Mouse (Mus musculus) liver, embryonic 14.5 days (tissue): ENCODE measurements around the gene Prkcb. TPM values are rescaled to one million over a fixed set of nuclear protein-coding genes. Genes with fewer than 3 reads are reported as not detected.
"Not testable (repeated sequence)": the region's sequence is repeated elsewhere in the genome, so short reads cannot be mapped to it uniquely, and the experiment has no call there.

Experiments used
- ATAC-seq: fragments of 200-750 bp; cut with Nextera tagmentation; 2 replicates; pipeline ENCODE4 v1.8.0; 2017; ENCODE audit warnings: moderate number of reproducible peaks, mild to moderate bottlenecking, moderate library complexity; ENCODE audit not compliant: insufficient read depth
- DNase-seq, 3 experiments: peaks; one replicate each; pipeline ENCODE4 v3.0.0-alpha.2; 2012 to 2013; ENCODE audit warnings: low read depth in 3 of 3, low spot score in 3 of 3
- H3K27ac ChIP-seq: fragments of 300-500 bp; sonication (generic); 2 replicates; pipeline ENCODE4 v1.5.1; 2014; ENCODE audit warnings: moderate library complexity, mild to moderate bottlenecking, control low read depth, inconsistent platforms
- H3K27me3 ChIP-seq: fragments of 300-500 bp; sonication (generic); 2 replicates; pipeline ENCODE4 v1.6.1; 2014; ENCODE audit warnings: mild to moderate bottlenecking, low read length, moderate library complexity; ENCODE audit not compliant: control insufficient read depth, insufficient read depth
- H3K36me3 ChIP-seq: fragments of 300-500 bp; sonication (generic); replicated peaks from 2 replicates; pipeline ENCODE4 v1.6.1; 2014; ENCODE audit warnings: low read depth; ENCODE audit not compliant: control insufficient read depth, insufficient read depth
- H3K4me1 ChIP-seq, 2 experiments: fragments of 200-500 bp in 1 of 2; fragments of 300-500 bp in 1 of 2; sonication (generic) in 1 of 2; replicated peaks; 2 replicates each; pipeline ENCODE4 v1.6.1; 2012 to 2014; ENCODE audit warnings: antibody characterized with exemption in 1 of 2, inconsistent platforms in 1 of 2, low read length in 1 of 2; ENCODE audit not compliant: control insufficient read depth in 2 of 2, insufficient read depth in 2 of 2
- H3K4me2 ChIP-seq: fragments of 300-500 bp; sonication (generic); 2 replicates; pipeline ENCODE4 v1.6.1; 2014; ENCODE audit warnings: low read depth, mild to moderate bottlenecking, control low read depth, moderate library complexity
- H3K4me3 ChIP-seq, 2 experiments: fragments of 200-500 bp in 1 of 2; fragments of 300-500 bp in 1 of 2; sonication (generic) in 1 of 2; 2 replicates each; pipeline ENCODE4 v1.5.1; 2012 to 2014; ENCODE audit warnings: low read depth in 2 of 2, low read length in 2 of 2, mild to moderate bottlenecking in 2 of 2, control low read depth in 1 of 2, inconsistent platforms in 1 of 2, moderate library complexity in 1 of 2; ENCODE audit not compliant: insufficient read depth in 1 of 2
- H3K9ac ChIP-seq: fragments of 300-500 bp; sonication (generic); replicated peaks from 2 replicates; pipeline ENCODE4 v1.6.1; 2014; ENCODE audit warnings: mild to moderate bottlenecking, control low read depth, moderate library complexity
- H3K9me3 ChIP-seq: fragments of 300-500 bp; sonication (generic); 2 replicates; pipeline ENCODE4 v1.6.1; 2016; ENCODE audit warnings: low read length, mixed read lengths; ENCODE audit not compliant: control insufficient read depth
- CTCF ChIP-seq: IDR thresholded peaks from 2 replicates; pipeline ENCODE4 v1.5.1; 2016; ENCODE audit warnings: antibody characterized with exemption, low read depth, control low read depth
- EP300 ChIP-seq: IDR thresholded peaks from 2 replicates; pipeline ENCODE4 v1.6.1; 2016; ENCODE audit warnings: antibody characterized with exemption, low read depth
- WGBS: fragments of 180-500 bp; shearing (Covaris S2); extraction: QIAGEN DNeasy Blood & Tissue Kit; methylation state at CpG from one replicate; pipeline ENCODE4 v1.1.7; 2014; ENCODE audit not compliant: insufficient replicate concordance; 5-methylcytosine and 5-hydroxymethylcytosine counted together
- polyA plus RNA-seq, 2 experiments: library from polyadenylated mRNA; depleted of rRNA in 1 of 2; stranded (reverse) in 1 of 2; unstranded in 1 of 2; fragments of >200 nt; fragmentation: Nextera tagmentation in 1 of 2; extraction: Ambion mirVana in 1 of 2; gene quantifications; 2 replicates each; pipeline versions ENCODE4 v1.2.1 to v1.2.3; 2012 to 2014

Prkcb gene
- polyA plus RNA-seq (2012; rRNA removed) (1.6 TPM in 2 replicates), polyA plus RNA-seq (2014; fragmentation: Nextera tagmentation; extraction: Ambion mirVana) (2.3 and 2.4 TPM in 2 replicates)

DNA sequence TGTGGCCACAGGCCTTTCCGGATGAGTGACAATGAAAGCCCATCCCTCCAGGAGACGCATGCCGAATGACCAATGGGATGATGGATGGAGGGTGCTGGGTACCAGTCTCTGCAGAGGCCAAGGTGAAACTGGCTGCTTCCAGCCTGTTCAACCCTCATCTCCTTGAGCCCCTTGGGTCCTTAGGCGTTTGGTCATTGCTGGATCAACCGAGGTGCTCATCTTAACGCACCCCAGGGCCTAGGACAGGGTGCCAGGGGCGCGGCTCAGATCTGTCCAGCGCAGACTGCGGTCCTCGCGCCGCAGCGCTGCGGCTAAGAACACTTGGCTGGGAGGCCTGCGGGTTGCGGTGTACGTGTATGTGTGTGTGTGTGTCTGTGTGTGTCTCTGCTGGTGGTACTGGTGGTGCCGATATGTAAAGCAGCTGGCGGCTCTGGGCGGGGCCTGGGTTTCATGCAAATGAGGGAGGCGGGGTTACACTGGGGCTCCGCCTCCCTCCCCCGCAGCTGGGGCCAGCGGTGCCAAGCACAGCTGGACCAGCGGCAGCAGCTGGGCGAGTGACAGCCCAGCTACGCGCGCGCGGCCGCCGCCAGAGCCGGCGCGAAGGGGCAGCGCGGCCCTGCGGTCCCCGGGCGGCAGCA is at the start of gene Prkcb:
Prkcb (plus strand) TSS at position 147 of the 638 bp plus-strand sequence.
- Histone ChIP-seq H3K36me3 (no peaks in the 10 kb centered on the region), H3K9ac (no peak within 1 kb of the TSS), H3K27me3 (peaks cover 26% of the 10 kb centered on the region), H3K4me2 (peak within 1 kb of the TSS; percentile 57), H3K4me3 (peak within 1 kb of the TSS; percentile 31 to 49), H3K27ac (no peak within 1 kb of the TSS), H3K4me1 (no peaks in the 10 kb centered on the region), H3K9me3 (no peaks in the 10 kb centered on the region)
- DNase-seq: peak; percentile 9 to 22 (median 22)
- ATAC-seq: peak; percentile 83
- TF ChIP-seq EP300 (no peak), CTCF (no peak)
- 7% methylated on average over 39 of the region's 42 CpGs for WGBS

DNA sequence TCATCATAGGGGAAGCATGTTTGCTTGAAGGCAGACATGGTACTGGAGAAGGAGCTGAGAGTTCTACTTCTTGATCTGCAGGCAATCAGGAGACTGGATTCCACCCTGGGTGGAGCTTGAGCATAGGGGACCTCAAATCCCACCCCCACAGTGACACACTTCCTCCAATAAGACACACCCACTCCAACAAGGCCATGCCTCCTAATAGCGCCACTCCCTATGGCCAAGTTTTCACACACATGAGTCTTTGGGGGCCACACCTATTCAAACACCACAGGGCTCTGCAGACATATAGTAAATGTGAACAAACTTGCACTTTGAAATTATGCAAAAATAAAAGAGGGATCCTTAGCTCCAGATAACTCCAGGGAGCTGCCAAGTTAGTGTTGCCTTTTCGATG is 49.6 kb upstream of the Prkcb start:
- WGBS: 73% methylated on average over 2 of the region's 2 CpGs
- Histone ChIP-seq H3K4me1 (no peaks in the 10 kb centered on the region), H3K9me3 (no peaks in the 10 kb centered on the region), H3K27me3 (no peaks in the 10 kb centered on the region), H3K27ac (no peak overlapping the region), H3K4me3 (no peak overlapping the region), H3K4me2 (no peak overlapping the region), H3K9ac (no peak overlapping the region), H3K36me3 (no peaks in the 10 kb centered on the region)
- TF ChIP-seq CTCF: no peak
- no peak for TF ChIP-seq EP300
- ATAC-seq: no peak
- no peak for DNase-seq

DNA sequence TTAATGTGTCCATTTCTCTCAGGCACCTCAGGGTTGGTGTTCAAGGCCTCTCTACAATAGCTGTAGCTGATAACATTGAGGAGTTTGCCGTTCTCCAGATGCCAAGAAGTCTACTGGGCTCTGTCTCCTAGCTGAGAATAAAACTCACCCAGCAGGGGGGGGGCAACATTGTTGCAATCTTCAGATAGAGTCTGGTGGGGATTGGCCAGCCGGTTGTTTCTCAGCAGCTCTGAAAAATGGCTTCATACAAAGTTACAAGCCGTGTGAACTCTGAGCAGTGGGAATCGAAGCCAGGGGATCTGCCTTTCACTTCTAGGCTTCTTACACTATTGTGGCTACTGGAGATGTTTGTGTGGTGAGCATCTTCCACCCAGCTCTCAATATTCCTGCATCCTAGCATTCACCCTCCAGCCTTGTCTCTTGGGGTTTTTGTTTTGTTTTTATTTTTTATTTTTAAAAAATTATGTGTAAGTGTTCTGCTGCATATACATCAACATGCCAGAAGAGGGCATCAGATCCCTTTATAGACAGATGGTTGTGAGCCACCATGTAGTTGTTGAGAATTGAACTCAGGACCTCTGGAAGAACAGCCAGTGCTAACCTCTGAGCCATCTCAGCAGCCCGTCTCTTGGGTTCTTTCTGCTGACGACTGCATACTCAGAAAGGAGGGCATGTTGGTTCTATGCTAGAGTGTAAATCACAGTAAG is 48.0 kb upstream of the Prkcb start:
- Histone ChIP-seq H3K4me1 (no peaks in the 10 kb centered on the region), H3K36me3 (no peaks in the 10 kb centered on the region), H3K27ac (no peak overlapping the region), H3K9me3 (no peaks in the 10 kb centered on the region), H3K9ac (no peak overlapping the region), H3K4me3 (no peak overlapping the region), H3K27me3 (no peaks in the 10 kb centered on the region), H3K4me2 (no peak overlapping the region)
- 61% methylated on average over 6 of the region's 6 CpGs for WGBS
- ATAC-seq (no peak), DNase-seq (no peak)
- TF ChIP-seq CTCF (0 out of 2 replicates have a peak, but pooled peaks have one; percentile 4), EP300 (no peak)

DNA sequence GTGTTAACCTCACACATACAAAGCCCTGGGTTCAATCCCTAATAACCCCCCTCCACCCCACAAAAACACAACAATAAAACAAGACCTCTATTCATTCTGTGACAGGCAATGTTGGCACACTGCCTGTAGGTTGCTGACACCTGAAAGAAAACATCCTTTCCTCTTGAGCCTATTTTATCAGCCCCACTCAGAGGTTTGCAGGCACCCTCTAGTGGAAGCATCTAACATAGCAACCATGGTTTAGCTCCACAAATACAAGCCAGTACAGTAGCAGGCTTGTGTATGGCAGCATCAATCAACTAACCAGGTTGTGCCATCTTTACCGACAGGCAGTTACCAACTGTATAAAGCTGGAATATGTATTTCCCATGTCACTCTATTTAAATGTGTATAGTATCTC is 46.3 kb upstream of the Prkcb start:
- 52% methylated on average over 1 of the region's 1 CpGs for WGBS
- Histone ChIP-seq H3K4me3 (no peak overlapping the region), H3K27ac (no peak overlapping the region), H3K4me2 (no peak overlapping the region), H3K9me3 (no peaks in the 10 kb centered on the region), H3K36me3 (no peaks in the 10 kb centered on the region), H3K9ac (no peak overlapping the region), H3K27me3 (no peaks in the 10 kb centered on the region), H3K4me1 (no peaks in the 10 kb centered on the region)
- no peak for ATAC-seq
- DNase-seq: no peak
- TF ChIP-seq CTCF: peak; percentile 73
- TF ChIP-seq EP300: no peak

DNA sequence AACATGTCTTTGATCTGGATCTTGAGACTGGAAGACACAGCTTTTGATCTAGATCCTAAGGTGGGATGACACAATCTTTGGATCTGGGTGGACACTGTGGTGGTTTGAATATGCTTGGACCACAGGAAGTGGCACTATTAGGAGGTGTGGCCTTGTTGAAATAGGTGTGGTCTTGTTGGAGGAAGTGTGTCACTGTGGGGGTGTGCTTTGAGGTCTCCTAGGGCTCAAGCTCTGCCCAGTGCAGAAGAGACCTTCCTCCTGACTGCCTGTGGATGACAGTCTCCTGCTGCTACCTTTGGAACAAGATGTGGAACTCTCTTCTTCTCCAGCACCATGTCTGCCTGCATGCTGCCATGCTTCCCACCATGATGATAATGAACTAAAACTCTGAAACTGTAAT is 45.8 kb upstream of the Prkcb start:
- not testable (repeated sequence) for H3K4me2 ChIP-seq, DNase-seq, H3K9ac ChIP-seq, H3K4me1 ChIP-seq, H3K27ac ChIP-seq, H3K9me3 ChIP-seq, H3K4me3 ChIP-seq, H3K36me3 ChIP-seq, ATAC-seq, H3K27me3 ChIP-seq
